Mouse (Mus musculus): ENCODE measurements around the gene Spred1. TPM values are rescaled to one million over a fixed set of nuclear protein-coding genes. Genes with fewer than 3 reads are reported as not detected.

Gene Spred1
- polyA plus RNA-seq, 1 experiment from 2014 or later, result 9.2 TPM

MicroRNAs encoded within 50 kb of the gene (microRNA counts, 519-probe panel; counts per million panel counts)
- 3,384 counts per million, percentile 42 among the panel's probes with 10 or more counts for microRNA mmu-miR-674

Small RNA genes lying within 50 kb of the gene (microRNA-seq; reads per million reads assigned to microRNA genes)
- gene Mir674, result 1,035 reads per million, percentile 77 among the genes with 10 or more reads in this experiment

Other genes with a start within 250 kb of the Spred1 start
- not detected in 2 replicates for gene Tmco5, start 242.7 kb upstream of the Spred1 start, polyA plus RNA-seq (2015; fragmentation: Nextera tagmentation; extraction: Ambion mirVana)
- gene Fam98b, start 128.4 kb downstream of the Spred1 start, polyA plus RNA-seq (2015; fragmentation: Nextera tagmentation; extraction: Ambion mirVana), result 17.7 and 21.1 TPM in 2 replicates
- 1.0 and 1.2 TPM in 2 replicates for gene Rasgrp1, start 221.6 kb downstream of the Spred1 start, polyA plus RNA-seq (2015; fragmentation: Nextera tagmentation; extraction: Ambion mirVana)